Mouse (Mus musculus): Measurements from ENCODE around the gene Olfr1427. TPM values are rescaled to one million over a fixed set of nuclear protein-coding genes. Genes with fewer than 3 reads are reported as not detected.

Gene Olfr1427
- not detected in 2 replicates for polyA plus RNA-seq (2021; fragmentation: Nextera tagmentation)
- long read RNA-seq, experiment 1, result 0 reads
- long read RNA-seq, experiment 2, result 0 reads

DNA sequence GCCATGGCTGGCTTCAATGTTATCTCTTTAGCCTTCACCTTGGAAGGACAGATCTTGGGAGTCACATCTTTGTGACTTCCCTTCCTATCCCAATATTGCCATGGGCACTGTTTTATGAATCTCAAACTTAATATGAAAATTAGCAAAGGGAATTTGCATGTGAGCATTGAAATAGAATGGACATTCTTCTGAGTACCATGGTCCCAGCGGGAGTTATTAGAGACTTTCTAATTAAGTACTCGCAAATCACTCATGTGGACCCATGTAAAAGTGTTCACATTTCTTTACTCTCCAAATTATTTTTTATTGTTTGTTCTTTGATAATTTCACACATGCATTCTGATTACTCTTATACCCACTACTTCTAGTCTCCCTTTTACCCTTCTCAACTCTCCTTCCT lies at the start of gene Olfr1427:
Gene Olfr1427 (minus strand): TSS at position 101 of the 400 bp plus-strand sequence.

GRCm38 (mm10) chr19:12123103-12123502 lies 20.0 kb upstream of the Olfr1427 start, which contains the start of gene Olfr76:
TSS of gene Olfr76 (minus strand) at chr19:12123203.

GRCm38 (mm10) chr19:12115797-12116196 lies 12.7 kb upstream of the Olfr1427 start, which contains the start of gene Olfr1428:
TSS of gene Olfr1428 (minus strand) at chr19:12115897.

DNA sequence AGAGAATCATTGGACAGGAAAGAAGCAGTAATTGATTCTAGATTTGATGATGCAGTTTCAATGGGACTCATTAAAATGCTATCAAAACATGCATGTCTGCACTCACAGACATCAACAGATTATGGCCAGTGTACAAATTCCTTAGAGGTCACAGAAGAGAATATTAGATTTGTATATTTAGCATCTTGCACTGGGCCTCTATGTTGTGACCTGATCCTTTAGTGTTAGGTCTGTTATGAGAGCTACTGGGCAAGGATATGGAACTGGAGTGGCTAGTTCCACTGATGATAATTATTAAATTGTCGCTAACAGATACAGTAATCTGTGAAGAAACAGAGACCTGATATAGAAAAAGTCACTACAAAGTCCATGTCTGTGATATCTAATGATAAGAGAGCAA lies 11.2 kb downstream of the Olfr1427 start, which contains the start of gene Olfr1426:
Gene Olfr1426 (minus strand): TSS at position 101 of the 400 bp plus-strand sequence.

GRCm38 (mm10) chr19:12077631-12078030 lies 25.5 kb downstream of the Olfr1427 start, which contains the start of gene Olfr1425:
TSS of gene Olfr1425 (minus strand) at chr19:12077731.

GRCm38 (mm10) chr19:12062582-12062981 lies 40.6 kb downstream of the Olfr1427 start, which contains the start of gene Olfr1424:
TSS of gene Olfr1424 (minus strand) at chr19:12062682.

Other genes with a start within 250 kb of the Olfr1427 start
- not detected in 2 replicates for gene Olfr1418, start 242.3 kb downstream of the Olfr1427 start, polyA plus RNA-seq (2021; fragmentation: Nextera tagmentation)
- not detected in 2 replicates for gene Olfr1419, start 228.2 kb downstream of the Olfr1427 start, polyA plus RNA-seq (2021; fragmentation: Nextera tagmentation)
- not detected in 2 replicates for gene Olfr1420, start 216.8 kb downstream of the Olfr1427 start, polyA plus RNA-seq (2021; fragmentation: Nextera tagmentation)
- 2.1 and 2.3 TPM in 2 replicates for gene Patl1, start 190.9 kb downstream of the Olfr1427 start, polyA plus RNA-seq (2021; fragmentation: Nextera tagmentation)
- gene Osbp, start 137.4 kb downstream of the Olfr1427 start, polyA plus RNA-seq (2021; fragmentation: Nextera tagmentation), result 4.7 and 4.8 TPM in 2 replicates
- gene Olfr1423, start 62.0 kb downstream of the Olfr1427 start, polyA plus RNA-seq (2021; fragmentation: Nextera tagmentation), result 0.04 TPM in 1 of 2 replicates, not detected in the other
- gene Olfr1424, start 40.7 kb downstream of the Olfr1427 start, polyA plus RNA-seq (2021; fragmentation: Nextera tagmentation), result not detected in 2 replicates
- not detected in 2 replicates for gene Olfr1425, start 25.6 kb downstream of the Olfr1427 start, polyA plus RNA-seq (2021; fragmentation: Nextera tagmentation)
- not detected in 2 replicates for gene Olfr1426, start 11.3 kb downstream of the Olfr1427 start, polyA plus RNA-seq (2021; fragmentation: Nextera tagmentation)
- gene Olfr1428, start 12.6 kb upstream of the Olfr1427 start, polyA plus RNA-seq (2021; fragmentation: Nextera tagmentation), result not detected in 2 replicates
- gene Olfr76, start 19.9 kb upstream of the Olfr1427 start, polyA plus RNA-seq (2021; fragmentation: Nextera tagmentation), result not detected in 2 replicates
- not detected in 2 replicates for gene Olfr1555-ps1, start 66.8 kb upstream of the Olfr1427 start, polyA plus RNA-seq (2021; fragmentation: Nextera tagmentation)
- not detected in 2 replicates for gene Olfr1431, start 97.3 kb upstream of the Olfr1427 start, polyA plus RNA-seq (2021; fragmentation: Nextera tagmentation)
- gene Olfr1432, start 129.3 kb upstream of the Olfr1427 start, polyA plus RNA-seq (2021; fragmentation: Nextera tagmentation), result not detected in 2 replicates
- gene Olfr262, start 138.3 kb upstream of the Olfr1427 start, polyA plus RNA-seq (2021; fragmentation: Nextera tagmentation), result not detected in 2 replicates
- not detected in 2 replicates for gene Olfr235, start 157.7 kb upstream of the Olfr1427 start, polyA plus RNA-seq (2021; fragmentation: Nextera tagmentation)
- not detected in 2 replicates for gene Olfr1434, start 176.5 kb upstream of the Olfr1427 start, polyA plus RNA-seq (2021; fragmentation: Nextera tagmentation)
- not detected in 2 replicates for gene Olfr1436, start 195.8 kb upstream of the Olfr1427 start, polyA plus RNA-seq (2021; fragmentation: Nextera tagmentation)
- not detected in 2 replicates for gene Olfr1437, start 221.8 kb upstream of the Olfr1427 start, polyA plus RNA-seq (2021; fragmentation: Nextera tagmentation)
- not detected in 2 replicates for gene Olfr1438-ps1, start 232.6 kb upstream of the Olfr1427 start, polyA plus RNA-seq (2021; fragmentation: Nextera tagmentation)